Mouse (Mus musculus): Measurements from ENCODE around the gene Ddx1.

- TF ChIP-seq CTCF (conservative IDR thresholded peaks at IDR 0.05 in 1 of 2, IDR thresholded peaks at IDR 0.05 in 1 of 2; ENCODE audit: low read depth in 2 of 2, low read length in 2 of 2) (no peak), USF1 (IDR thresholded peaks at IDR 0.05; ENCODE audit: low read depth, low read length) (no peak), HCFC1 (IDR thresholded peaks at IDR 0.05; ENCODE audit: low read depth, low read length) (no peak), ZC3H11A (IDR thresholded peaks at IDR 0.05; ENCODE audit: low read depth, low read length) (no peak), CHD2 (IDR thresholded peaks at IDR 0.05; ENCODE audit: low read length) (no peak), NELFE (IDR thresholded peaks at IDR 0.05; ENCODE audit: low read depth, low read length) (no peak), RCOR1 (conservative IDR thresholded peaks at IDR 0.05; ENCODE audit: low read depth, low read length) (no peak)
These were observed 52.9 kb downstream of the Ddx1 start for GRCm38 (mm10) chr12:13196146-13196545.

Data from CH12.LX (cell line).